Mouse (Mus musculus): ENCODE data around the gene Klhl24. TPM values are rescaled to one million over a fixed set of nuclear protein-coding genes. Genes with fewer than 3 reads are reported as not detected.

Klhl24 gene
- 5.9 and 7.1 TPM in 2 replicates for polyA plus RNA-seq (2015; fragmentation: Nextera tagmentation; extraction: Ambion mirVana)

DNA sequence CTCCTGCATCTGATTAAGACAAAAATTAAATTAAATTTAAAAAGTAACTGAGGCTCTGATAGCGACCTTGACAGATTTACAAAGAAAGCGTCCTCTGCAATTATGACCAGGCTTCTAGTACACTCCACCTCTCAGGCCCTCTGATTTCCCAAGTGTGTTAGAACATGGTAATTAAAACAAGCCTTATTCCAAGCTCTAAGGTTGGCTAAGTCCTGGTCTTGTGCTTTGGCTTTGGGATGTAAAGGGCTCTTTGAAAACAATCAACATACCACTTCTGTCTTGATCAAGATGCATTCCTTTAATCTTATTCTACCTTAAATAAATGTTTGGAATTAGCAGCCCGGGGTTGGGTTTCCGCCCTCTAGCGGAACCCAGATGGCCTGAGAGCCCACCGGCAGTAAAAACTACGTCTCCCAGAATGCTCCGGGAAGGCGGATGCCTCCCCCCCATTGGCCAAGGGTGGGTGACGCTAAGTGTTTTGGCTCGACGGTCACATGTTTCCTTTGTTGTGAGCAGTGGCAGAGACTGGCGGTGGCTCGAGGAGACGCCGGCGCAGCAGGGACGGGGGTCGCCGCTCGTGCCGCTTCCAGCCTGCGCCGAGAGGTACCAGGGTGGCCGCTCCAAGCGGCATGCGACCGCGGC, at the start of gene Klhl24:
Gene Klhl24 (plus strand): TSS at position 474 of the 642 bp plus-strand sequence.
- Histone ChIP-seq H3K9me3 (replicated peaks; ENCODE audit: control insufficient read depth, low read length) (no peaks in the 10 kb centered on the region), H3K27ac (ENCODE audit: low read length) (peak within 1 kb of the TSS; percentile 94), H3K36me3 (ENCODE audit: control insufficient read depth, insufficient read depth) (no peaks in the 10 kb centered on the region), H3K4me1 (ENCODE audit: control insufficient read depth, low read depth, low read length) (peaks cover 2% of the 10 kb centered on the region; the same call in 1 of the 2 replicates), H3K4me2 (ENCODE audit: low read depth, low read length) (peak within 1 kb of the TSS; percentile 82), H3K4me3 (ENCODE audit: low read depth, low read length) (peak within 1 kb of the TSS; percentile 90), H3K9ac (ENCODE audit: low read depth, low read length) (peak within 1 kb of the TSS; percentile 76), H3K27me3 (ENCODE audit: control insufficient read depth, insufficient read depth, low read depth, low read length) (no peaks in the 10 kb centered on the region)
- peak; percentile 86 for ATAC-seq (ENCODE audit: low read depth)
- WGBS (ENCODE audit: insufficient replicate concordance) = 1% methylated on average over 29 of the region's 29 CpGs

- Histone ChIP-seq H3K4me3 (ENCODE audit: low read depth, low read length) (no peak overlapping the region), H3K36me3 (ENCODE audit: control insufficient read depth, insufficient read depth) (no peaks in the 10 kb centered on the region), H3K9me3 (replicated peaks; ENCODE audit: control insufficient read depth, low read length) (no peaks in the 10 kb centered on the region), H3K9ac (ENCODE audit: low read depth, low read length) (no peak overlapping the region), H3K4me1 (ENCODE audit: control insufficient read depth, low read depth, low read length) (no peaks in the 10 kb centered on the region), H3K4me2 (ENCODE audit: low read depth, low read length) (no peak overlapping the region), H3K27me3 (ENCODE audit: control insufficient read depth, insufficient read depth, low read depth, low read length) (no peaks in the 10 kb centered on the region), H3K27ac (ENCODE audit: low read length) (no peak overlapping the region)
- 56% methylated on average over 3 of the region's 3 CpGs for WGBS (ENCODE audit: insufficient replicate concordance)
- no peak for ATAC-seq (ENCODE audit: low read depth)
Observed at GRCm38 (mm10) chr16:20052655-20053054, 44.7 kb upstream of the Klhl24 start.

DNA sequence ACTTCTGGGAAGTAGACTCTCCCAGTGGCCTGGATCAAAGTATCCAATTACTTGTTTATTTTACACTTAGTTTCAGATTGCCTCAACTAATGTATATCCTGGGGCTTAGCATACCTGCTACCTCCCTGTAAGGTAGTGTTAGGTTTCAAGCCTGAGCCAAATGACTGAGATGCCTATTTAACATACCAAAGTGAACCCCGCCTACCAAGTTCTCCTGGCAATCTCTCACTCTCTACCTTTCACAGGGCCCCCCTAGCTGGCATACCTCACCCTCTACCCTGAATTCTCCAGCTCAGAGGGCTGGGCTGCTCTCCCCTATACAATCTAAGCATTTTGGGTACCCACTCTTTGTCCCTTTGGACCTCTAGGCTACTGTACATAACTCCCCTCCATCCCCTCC, 24.6 kb upstream of the Klhl24 start:
- no peaks in the 10 kb centered on the region for H3K36me3 ChIP-seq (ENCODE audit: control insufficient read depth, insufficient read depth)
- 48% methylated on average over 1 of the region's 1 CpGs for WGBS (ENCODE audit: insufficient replicate concordance)
- H3K27me3 ChIP-seq (ENCODE audit: control insufficient read depth, insufficient read depth, low read depth, low read length) = no peaks in the 10 kb centered on the region
- H3K9me3 ChIP-seq (replicated peaks; ENCODE audit: control insufficient read depth, low read length) = no peaks in the 10 kb centered on the region
- no peak overlapping the region for H3K27ac ChIP-seq (ENCODE audit: low read length)
- H3K4me1 ChIP-seq (ENCODE audit: control insufficient read depth, low read depth, low read length) = no peaks in the 10 kb centered on the region
- H3K4me3 ChIP-seq (ENCODE audit: low read depth, low read length) = no peak overlapping the region
- H3K9ac ChIP-seq (ENCODE audit: low read depth, low read length) = no peak overlapping the region
- no peak overlapping the region for H3K4me2 ChIP-seq (ENCODE audit: low read depth, low read length)
- ATAC-seq (ENCODE audit: low read depth) = no peak

- ATAC-seq (ENCODE audit: low read depth) = no peak
- H3K9ac ChIP-seq (ENCODE audit: low read depth, low read length) = no peak overlapping the region
- no peaks in the 10 kb centered on the region for H3K36me3 ChIP-seq (ENCODE audit: control insufficient read depth, insufficient read depth)
- H3K27me3 ChIP-seq (ENCODE audit: control insufficient read depth, insufficient read depth, low read depth, low read length) = no peaks in the 10 kb centered on the region
- no peak overlapping the region for H3K4me2 ChIP-seq (ENCODE audit: low read depth, low read length)
- no peak overlapping the region for H3K27ac ChIP-seq (ENCODE audit: low read length)
- no peaks in the 10 kb centered on the region for H3K9me3 ChIP-seq (replicated peaks; ENCODE audit: control insufficient read depth, low read length)
- H3K4me3 ChIP-seq (ENCODE audit: low read depth, low read length) = no peak overlapping the region
- 38% methylated on average over 1 of the region's 1 CpGs for WGBS (ENCODE audit: insufficient replicate concordance)
- no peaks in the 10 kb centered on the region for H3K4me1 ChIP-seq (ENCODE audit: control insufficient read depth, low read depth, low read length)
Observed at GRCm38 (mm10) chr16:20076675-20077074, 20.7 kb upstream of the Klhl24 start.

GRCm38 (mm10) chr16:20080271-20080670, 17.1 kb upstream of the Klhl24 start:
- Histone ChIP-seq H3K27ac (ENCODE audit: low read length) (no peak overlapping the region), H3K4me1 (ENCODE audit: control insufficient read depth, low read depth, low read length) (no peaks in the 10 kb centered on the region), H3K36me3 (ENCODE audit: control insufficient read depth, insufficient read depth) (no peaks in the 10 kb centered on the region), H3K4me2 (ENCODE audit: low read depth, low read length) (no peak overlapping the region), H3K4me3 (ENCODE audit: low read depth, low read length) (no peak overlapping the region), H3K9ac (ENCODE audit: low read depth, low read length) (no peak overlapping the region), H3K27me3 (ENCODE audit: control insufficient read depth, insufficient read depth, low read depth, low read length) (no peaks in the 10 kb centered on the region), H3K9me3 (replicated peaks; ENCODE audit: control insufficient read depth, low read length) (no peaks in the 10 kb centered on the region)
- WGBS (ENCODE audit: insufficient replicate concordance) = 62% methylated on average over 3 of the region's 3 CpGs
- ATAC-seq (ENCODE audit: low read depth) = no peak

- H3K27me3 ChIP-seq (ENCODE audit: control insufficient read depth, insufficient read depth, low read depth, low read length) = no peaks in the 10 kb centered on the region
- no peak overlapping the region for H3K4me2 ChIP-seq (ENCODE audit: low read depth, low read length)
- H3K9ac ChIP-seq (ENCODE audit: low read depth, low read length) = no peak overlapping the region
- 61% methylated on average over 1 of the region's 1 CpGs for WGBS (ENCODE audit: insufficient replicate concordance)
- no peaks in the 10 kb centered on the region for H3K4me1 ChIP-seq (ENCODE audit: control insufficient read depth, low read depth, low read length)
- ATAC-seq (ENCODE audit: low read depth) = no peak
- no peak overlapping the region for H3K4me3 ChIP-seq (ENCODE audit: low read depth, low read length)
- H3K27ac ChIP-seq (ENCODE audit: low read length) = no peak overlapping the region
- no peaks in the 10 kb centered on the region for H3K36me3 ChIP-seq (ENCODE audit: control insufficient read depth, insufficient read depth)
- H3K9me3 ChIP-seq (replicated peaks; ENCODE audit: control insufficient read depth, low read length) = no peaks in the 10 kb centered on the region
Observed at GRCm38 (mm10) chr16:20084623-20085022, 12.7 kb upstream of the Klhl24 start.

GRCm38 (mm10) chr16:20085250-20085905, 12.0 kb upstream of the Klhl24 start:
- H3K4me1 ChIP-seq (ENCODE audit: control insufficient read depth, low read depth, low read length) = no peaks in the 10 kb centered on the region
- no peak overlapping the region for H3K27ac ChIP-seq (ENCODE audit: low read length)
- no peaks in the 10 kb centered on the region for H3K27me3 ChIP-seq (ENCODE audit: control insufficient read depth, insufficient read depth, low read depth, low read length)
- H3K9me3 ChIP-seq (replicated peaks; ENCODE audit: control insufficient read depth, low read length) = no peaks in the 10 kb centered on the region
- no peak overlapping the region for H3K4me3 ChIP-seq (ENCODE audit: low read depth, low read length)
- no peak overlapping the region for H3K4me2 ChIP-seq (ENCODE audit: low read depth, low read length)
- no peak for ATAC-seq (ENCODE audit: low read depth)
- WGBS (ENCODE audit: insufficient replicate concordance) = 57% methylated on average over 5 of the region's 5 CpGs
- H3K9ac ChIP-seq (ENCODE audit: low read depth, low read length) = no peak overlapping the region
- H3K36me3 ChIP-seq (ENCODE audit: control insufficient read depth, insufficient read depth) = no peaks in the 10 kb centered on the region

DNA sequence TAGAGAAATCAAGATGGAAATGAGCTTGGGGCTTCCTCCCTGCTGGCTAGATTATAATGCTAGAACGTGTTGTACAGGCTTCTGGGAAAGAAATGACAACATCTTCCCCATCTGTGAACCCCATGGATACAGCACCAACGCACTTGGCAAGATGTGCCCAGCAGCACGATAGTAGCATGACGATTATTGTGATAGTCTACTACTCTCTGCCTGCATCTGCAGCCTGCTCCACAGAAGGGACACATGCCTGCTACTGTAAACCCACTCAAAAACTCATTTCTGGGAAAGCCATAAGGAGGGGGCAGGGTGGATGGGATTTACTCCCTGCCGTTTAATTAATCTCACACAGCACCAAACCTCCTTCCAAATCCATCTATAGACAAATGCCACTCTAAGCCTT, 10.4 kb upstream of the Klhl24 start:
- no peak overlapping the region for H3K9ac ChIP-seq (ENCODE audit: low read depth, low read length)
- H3K27ac ChIP-seq (ENCODE audit: low read length) = no peak overlapping the region
- no peak for ATAC-seq (ENCODE audit: low read depth)
- no peak overlapping the region for H3K4me2 ChIP-seq (ENCODE audit: low read depth, low read length)
- H3K9me3 ChIP-seq (replicated peaks; ENCODE audit: control insufficient read depth, low read length) = no peaks in the 10 kb centered on the region
- no peaks in the 10 kb centered on the region for H3K4me1 ChIP-seq (ENCODE audit: control insufficient read depth, low read depth, low read length)
- WGBS (ENCODE audit: insufficient replicate concordance) = 60% methylated on average over 5 of the region's 5 CpGs
- no peak overlapping the region for H3K4me3 ChIP-seq (ENCODE audit: low read depth, low read length)
- no peaks in the 10 kb centered on the region for H3K27me3 ChIP-seq (ENCODE audit: control insufficient read depth, insufficient read depth, low read depth, low read length)
- no peaks in the 10 kb centered on the region for H3K36me3 ChIP-seq (ENCODE audit: control insufficient read depth, insufficient read depth)

GRCm38 (mm10) chr16:20089636-20090035, 7.7 kb upstream of the Klhl24 start:
- Histone ChIP-seq H3K36me3 (ENCODE audit: control insufficient read depth, insufficient read depth) (no peaks in the 10 kb centered on the region), H3K9me3 (replicated peaks; ENCODE audit: control insufficient read depth, low read length) (no peaks in the 10 kb centered on the region), H3K9ac (ENCODE audit: low read depth, low read length) (no peak overlapping the region), H3K27ac (ENCODE audit: low read length) (no peak overlapping the region), H3K4me3 (ENCODE audit: low read depth, low read length) (no peak overlapping the region), H3K27me3 (ENCODE audit: control insufficient read depth, insufficient read depth, low read depth, low read length) (no peaks in the 10 kb centered on the region), H3K4me2 (ENCODE audit: low read depth, low read length) (no peak overlapping the region), H3K4me1 (ENCODE audit: control insufficient read depth, low read depth, low read length) (no peaks in the 10 kb centered on the region)
- no peak for ATAC-seq (ENCODE audit: low read depth)
- 63% methylated on average over 3 of the region's 3 CpGs for WGBS (ENCODE audit: insufficient replicate concordance)
